Mouse (Mus musculus): Measurements from ENCODE around the gene Slc26a10.
A peak's percentile ranks its signal among the peaks of the same experiment; 100 is the strongest.

The Slc26a10 gene

DNA sequence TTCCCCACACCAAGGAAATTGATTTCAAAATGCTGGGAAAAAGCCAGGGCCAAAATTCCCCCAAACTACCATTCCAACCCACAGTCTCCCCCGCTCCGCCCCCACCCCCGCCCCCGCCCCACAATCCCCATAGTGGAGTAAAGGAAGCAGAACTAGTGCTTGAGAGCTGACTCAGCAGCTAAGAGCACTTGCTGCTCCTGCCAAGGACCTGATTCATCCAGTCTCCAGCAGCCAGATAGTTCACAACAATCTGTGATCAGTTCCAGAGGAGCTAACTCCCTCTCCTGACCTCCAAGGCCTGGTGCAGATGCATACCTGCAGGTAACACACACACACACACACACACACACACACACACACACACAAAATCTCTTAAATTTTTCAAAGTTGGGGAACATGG is 51.0 kb downstream of the Slc26a10 start:
- no peak for DNase-seq (ENCODE audit: low read depth)

DNA sequence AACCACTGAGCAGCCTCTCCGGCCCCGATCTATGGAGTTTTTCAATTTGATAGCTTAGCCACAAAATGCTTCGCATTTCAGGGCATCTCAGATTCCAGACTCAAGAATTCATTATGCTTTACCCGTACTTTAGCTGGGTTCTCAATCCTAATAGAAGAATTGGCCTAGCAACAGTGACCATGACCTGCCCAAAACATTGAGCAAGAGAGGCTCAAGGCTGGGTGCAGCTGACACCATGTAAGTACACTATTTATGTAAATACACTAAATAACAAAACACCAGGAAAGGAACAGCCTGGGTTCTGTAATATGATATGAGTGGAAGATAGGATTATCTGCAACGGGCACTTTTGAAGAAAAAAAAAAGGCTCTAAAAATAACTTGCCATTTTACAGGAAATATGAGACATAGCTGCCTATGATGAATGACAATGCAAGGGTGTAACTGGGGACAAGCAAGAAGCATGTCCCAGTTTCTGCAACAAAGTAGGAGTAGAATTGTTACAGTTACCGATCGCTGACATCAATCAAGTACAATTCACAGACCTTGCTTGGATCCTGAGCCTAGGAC is 52.6 kb downstream of the Slc26a10 start:
- no peak for DNase-seq (ENCODE audit: low read depth)

DNA sequence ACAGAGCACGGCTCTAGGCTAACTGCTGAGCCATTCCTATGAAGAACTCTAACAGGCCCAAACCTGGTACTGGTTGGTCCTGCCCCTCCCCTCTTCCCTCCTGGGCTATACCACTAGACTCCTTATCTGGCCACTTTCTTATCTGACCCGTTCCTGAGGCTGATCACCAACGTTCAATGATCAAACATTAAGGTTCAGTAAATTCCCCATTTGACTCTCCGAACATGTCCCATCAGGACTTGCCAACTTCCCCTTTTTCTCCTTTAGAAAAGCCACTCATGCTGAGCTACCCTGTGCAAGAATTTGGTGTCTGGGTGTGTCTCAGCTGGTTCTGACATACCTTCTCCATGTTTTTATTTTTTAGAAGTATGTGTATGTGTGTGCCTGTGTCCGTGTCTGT is 53.9 kb downstream of the Slc26a10 start:
- no peak for DNase-seq (ENCODE audit: low read depth)

DNA sequence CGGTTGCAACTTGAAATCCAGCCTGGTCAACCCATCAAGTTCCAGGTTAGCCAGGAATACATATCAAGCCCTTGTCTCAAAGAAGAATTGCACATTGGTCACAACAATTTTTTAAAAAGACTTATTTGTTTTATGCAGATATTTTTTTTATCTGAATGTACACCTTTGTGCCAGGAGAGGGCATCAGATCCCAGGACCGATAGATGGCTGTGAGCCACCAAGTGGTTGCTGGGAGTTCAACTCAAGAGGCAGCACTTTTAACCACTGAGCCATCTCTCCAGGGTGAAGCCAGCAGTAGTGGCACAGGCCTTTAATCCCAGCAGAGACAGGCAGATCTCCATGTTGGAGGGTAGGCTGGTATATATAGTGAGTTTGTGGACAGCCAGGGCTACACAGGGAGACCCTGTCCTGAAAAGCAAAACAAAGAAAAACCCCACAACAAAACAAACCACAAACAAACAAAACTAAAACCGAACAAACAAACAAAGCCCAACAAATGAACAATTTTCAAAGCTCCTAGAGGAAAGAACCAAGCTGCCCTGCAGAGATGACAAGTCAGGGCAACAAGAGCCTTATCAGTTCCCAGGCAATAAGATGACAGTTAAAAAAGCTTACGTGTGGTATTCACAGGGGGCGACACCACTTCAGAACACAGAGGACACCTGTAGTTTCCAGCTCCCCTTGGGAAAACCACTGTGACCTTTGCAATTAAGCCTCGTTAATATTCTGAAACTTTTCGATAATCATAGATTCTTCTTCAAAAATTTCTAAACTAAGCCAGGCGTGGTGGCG is 55.0 kb downstream of the Slc26a10 start:
- peak; percentile 87 for DNase-seq (ENCODE audit: low read depth)

DNA sequence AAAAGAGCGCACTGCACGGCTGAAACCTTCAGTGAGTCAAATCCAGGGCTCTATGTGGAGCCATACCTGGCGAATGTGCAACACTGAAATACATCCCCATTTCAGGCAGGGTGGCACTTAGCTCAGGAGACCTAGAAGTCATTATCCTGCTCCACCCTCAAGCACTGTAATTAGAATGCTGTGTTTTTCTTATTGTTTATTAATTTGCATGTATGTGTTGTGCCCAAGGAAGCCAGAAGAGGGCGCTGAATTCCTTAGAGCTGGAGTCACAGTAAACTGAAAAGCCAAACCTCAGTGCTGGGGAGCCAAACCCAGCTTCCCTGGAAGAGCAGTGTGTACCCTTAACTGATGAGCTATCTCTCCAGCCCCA is 57.0 kb downstream of the Slc26a10 start:
- peak; percentile 87 for DNase-seq (ENCODE audit: low read depth)

DNA sequence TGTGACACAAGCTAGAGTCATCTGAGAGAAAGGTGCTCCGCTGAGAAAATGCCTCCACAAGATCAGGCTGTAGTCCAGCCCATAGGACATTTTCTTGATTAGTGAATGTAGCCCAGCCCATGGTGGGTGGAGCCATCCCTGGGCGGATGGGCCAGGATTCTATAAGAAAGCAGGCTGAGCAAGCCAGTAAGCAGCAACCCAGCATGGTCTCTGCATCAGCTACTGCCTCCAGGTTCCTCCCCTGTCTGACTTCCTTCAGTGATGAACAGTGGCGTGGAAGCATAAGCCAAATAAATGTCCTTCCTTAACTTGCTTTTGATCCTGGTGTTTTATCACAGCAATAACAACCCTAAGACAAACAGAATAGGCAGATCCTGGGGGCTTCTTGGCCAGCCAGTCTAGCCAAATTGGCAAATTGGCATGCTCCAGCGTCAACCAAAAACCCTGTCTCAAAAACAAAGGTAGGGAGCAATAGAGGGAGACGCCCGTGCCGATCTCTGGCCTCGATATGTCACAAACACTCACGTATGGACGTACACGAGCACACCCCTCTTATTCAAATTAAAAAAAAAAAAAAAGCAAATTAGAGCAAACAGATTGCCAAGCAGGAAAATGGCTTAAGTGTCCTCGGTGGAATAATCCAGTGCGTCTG is 57.5 kb downstream of the Slc26a10 start:
- DNase-seq (ENCODE audit: low read depth), result no peak

DNA sequence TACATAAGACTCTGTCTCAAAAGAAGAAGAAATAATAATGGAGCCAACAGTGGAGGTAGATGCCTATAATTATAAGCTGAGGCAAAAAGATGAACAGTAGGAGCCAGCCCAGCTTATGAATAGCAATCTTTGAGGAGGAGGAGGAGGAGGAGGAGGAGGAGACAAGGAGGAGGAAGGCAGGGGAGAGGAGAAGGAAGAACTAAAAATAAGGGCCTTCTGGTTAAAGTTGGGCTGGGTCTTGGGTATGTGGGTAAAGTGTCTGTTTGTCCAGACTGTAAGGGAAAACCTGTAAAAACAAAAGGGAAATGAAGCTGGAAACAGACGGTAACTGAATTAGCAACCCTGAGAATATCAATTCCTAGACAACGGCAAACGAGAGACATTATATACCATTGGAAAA is 58.4 kb downstream of the Slc26a10 start:
- DNase-seq (ENCODE audit: low read depth), result no peak
